In genomic region chr9:108691846-108692225, GRCm38 (mm10) we compare ENCODE assay signal across 7 mouse cellular contexts. TPM values are rescaled to one million over a fixed set of nuclear protein-coding genes. Genes with fewer than 3 reads are reported as not detected.
DNase-seq lines count a peak whose midpoint lies in the region; ATAC-seq and TF ChIP-seq lines count a peak whose summit lies in the region.

No protein-coding gene starts in this region.

- H3K9ac ChIP-seq in embryonic facial prominence, embryonic 12.5 days = peak overlapping the region; percentile 81
- H3K9ac ChIP-seq in limb, embryonic 12.5 days (replicated peaks) = peak overlapping the region; percentile 81
- peak overlapping the region; percentile 80 for H3K9ac ChIP-seq in midbrain, embryonic 14.5 days (replicated peaks; ENCODE audit: low read length)

- no peaks in the 10 kb centered on the region for H3K36me3 ChIP-seq in embryonic facial prominence, embryonic 12.5 days
- no peaks in the 10 kb centered on the region for H3K36me3 ChIP-seq in kidney, adult 2 months (ENCODE audit: control insufficient read depth, insufficient read depth, low read length)
- no peaks in the 10 kb centered on the region for H3K36me3 ChIP-seq in limb, embryonic 12.5 days
- no peaks in the 10 kb centered on the region for H3K36me3 ChIP-seq in midbrain, embryonic 14.5 days (ENCODE audit: control insufficient read depth, insufficient read depth, low read length)

- TF ChIP-seq POLR2A in kidney, adult 2 months (IDR thresholded peaks at IDR 0.05; ENCODE audit: low read depth, low read length) = peak; percentile 55

- WGBS in embryonic facial prominence, embryonic 12.5 days = 1% methylated on average over 42 of the region's 42 CpGs
- WGBS in kidney, adult 2 months = under 1% methylated on average over 42 of the region's 42 CpGs
- WGBS in limb, embryonic 12.5 days = under 1% methylated on average over 37 of the region's 42 CpGs
- WGBS in midbrain, embryonic 14.5 days = under 1% methylated on average over 42 of the region's 42 CpGs

- H3K27me3 ChIP-seq in embryonic facial prominence, embryonic 12.5 days = no peaks in the 10 kb centered on the region
- no peaks in the 10 kb centered on the region for H3K27me3 ChIP-seq in kidney, adult 2 months (replicated peaks; ENCODE audit: control insufficient read depth, insufficient read depth, low read length)
- H3K27me3 ChIP-seq in limb, embryonic 12.5 days = no peaks in the 10 kb centered on the region
- H3K27me3 ChIP-seq in midbrain, embryonic 14.5 days (ENCODE audit: control insufficient read depth, insufficient read depth, low read length) = no peaks in the 10 kb centered on the region

- peak overlapping the region; percentile 74 for H3K4me3 ChIP-seq in embryonic facial prominence, embryonic 12.5 days
- H3K4me3 ChIP-seq in kidney, adult 2 months (ENCODE audit: insufficient read depth, low read depth, low read length) = peak overlapping the region; percentile 66
- H3K4me3 ChIP-seq in limb, embryonic 12.5 days (replicated peaks) = peak overlapping the region; percentile 82
- H3K4me3 ChIP-seq in midbrain, embryonic 14.5 days (replicated peaks; ENCODE audit: low read depth, low read length) = peak overlapping the region; percentile 80

- peaks cover 18% of the 10 kb centered on the region; the same call in 1 of the 2 replicates for H3K4me1 ChIP-seq in embryonic facial prominence, embryonic 12.5 days
- H3K4me1 ChIP-seq in kidney, adult 2 months (ENCODE audit: control insufficient read depth, insufficient read depth, low read length) = peaks cover 15% of the 10 kb centered on the region; the same call in 1 of the 2 replicates
- peaks cover 19% of the 10 kb centered on the region for H3K4me1 ChIP-seq in limb, embryonic 12.5 days (replicated peaks)
- H3K4me1 ChIP-seq in midbrain, embryonic 14.5 days (ENCODE audit: control insufficient read depth, insufficient read depth, low read length) = peaks cover 39% of the 10 kb centered on the region

- no peak for TF ChIP-seq CTCF in kidney, adult 2 months (conservative IDR thresholded peaks at IDR 0.05; ENCODE audit: insufficient read depth, insufficient read length, low read depth, low read length)

- peak overlapping the region; percentile 63; the same call in 1 of the 2 replicates for H3K27ac ChIP-seq in embryonic facial prominence, embryonic 12.5 days
- peak overlapping the region; percentile 65; the same call in 1 of the 2 replicates for H3K27ac ChIP-seq in kidney, adult 2 months (ENCODE audit: insufficient read depth, low read depth, low read length)
- H3K27ac ChIP-seq in limb, embryonic 12.5 days = peak overlapping the region; percentile 56; the same call in 1 of the 2 replicates
- H3K27ac ChIP-seq in midbrain, embryonic 14.5 days (replicated peaks; ENCODE audit: low read depth, low read length) = peak overlapping the region; percentile 86

- H3K9me3 ChIP-seq in embryonic facial prominence, embryonic 12.5 days = no peaks in the 10 kb centered on the region
- no peaks in the 10 kb centered on the region for H3K9me3 ChIP-seq in limb, embryonic 12.5 days
- no peaks in the 10 kb centered on the region for H3K9me3 ChIP-seq in midbrain, embryonic 14.5 days (ENCODE audit: control insufficient read depth, low read length)

- DNase-seq in adrenal gland, postnatal 25 days = peak; percentile 93
- peak; percentile 87 to 93 for DNase-seq in heart, adult 18-20 months
- peak; percentile 94 for DNase-seq in kidney, adult 2 months
- DNase-seq in midbrain, embryonic 14.5 days = peak; percentile 96
- DNase-seq in spleen, adult 12 weeks (ENCODE audit: low spot score) = peak; percentile 70

- peak; percentile 70 for ATAC-seq in embryonic facial prominence, embryonic 12.5 days (ENCODE audit: insufficient number of reproducible peaks, insufficient read depth, low FRiP score, low TSS enrichment)
- ATAC-seq in limb, embryonic 12.5 days (ENCODE audit: insufficient number of reproducible peaks, insufficient read depth, low FRiP score, low TSS enrichment, low read depth) = peak; percentile 77
- ATAC-seq in midbrain, embryonic 14.5 days (ENCODE audit: low FRiP score, low TSS enrichment) = peak; percentile 87

- H3K4me2 ChIP-seq in embryonic facial prominence, embryonic 12.5 days (replicated peaks) = peak overlapping the region; percentile 95
- peak overlapping the region; percentile 90 for H3K4me2 ChIP-seq in limb, embryonic 12.5 days
- H3K4me2 ChIP-seq in midbrain, embryonic 14.5 days (ENCODE audit: low read length) = peak overlapping the region; percentile 80

RNA-seq across cellular contexts. Expression of gene Prkar2a, which starts 2.7 kb away (rescaled TPM):
- 29.3 and 30.7 TPM in 2 replicates for total RNA-seq in adrenal gland, postnatal 25 days (2021)
- polyA plus RNA-seq in embryonic facial prominence, embryonic 12.5 days (2016; fragmentation: Nextera tagmentation; extraction: Ambion mirVana) = 39.4 and 40.0 TPM in 2 replicates
- total RNA-seq in heart, adult 18-20 months (2021) = 10 to 100 TPM; 76.2 to 79.9 TPM
- 19.0 and 19.8 TPM in 2 replicates for polyA plus RNA-seq in kidney, adult 2 months (2012; rRNA removed)
- polyA plus RNA-seq in limb, embryonic 12.5 days (2016; fragmentation: Nextera tagmentation; extraction: Ambion mirVana) = 34.8 and 35.5 TPM in 2 replicates
- 53.8 and 68.1 TPM in 2 replicates for polyA plus RNA-seq in midbrain, embryonic 14.5 days (2014; fragmentation: Nextera tagmentation; extraction: Ambion mirVana)

RNA-seq across cellular contexts. Expression of gene Slc25a20, which starts 29.9 kb away (rescaled TPM):
- 91.1 and 112 TPM in 2 replicates for total RNA-seq in adrenal gland, postnatal 25 days (2021)
- polyA plus RNA-seq in embryonic facial prominence, embryonic 12.5 days (2016; fragmentation: Nextera tagmentation; extraction: Ambion mirVana) = 43.1 and 45.7 TPM in 2 replicates
- total RNA-seq in heart, adult 18-20 months (2021) = 100 to 1,000 TPM; 214 to 233 TPM
- polyA plus RNA-seq in kidney, adult 2 months (2012; rRNA removed) = 34.7 and 42.2 TPM in 2 replicates
- 40.7 and 43.2 TPM in 2 replicates for polyA plus RNA-seq in limb, embryonic 12.5 days (2016; fragmentation: Nextera tagmentation; extraction: Ambion mirVana)
- polyA plus RNA-seq in midbrain, embryonic 14.5 days (2014; fragmentation: Nextera tagmentation; extraction: Ambion mirVana) = 26.8 and 33.8 TPM in 2 replicates

RNA-seq across cellular contexts. Expression of gene Arih2, which starts 42.6 kb away (rescaled TPM):
- 48.9 and 73.9 TPM in 2 replicates for total RNA-seq in adrenal gland, postnatal 25 days (2021)
- 58.1 and 60.1 TPM in 2 replicates for polyA plus RNA-seq in embryonic facial prominence, embryonic 12.5 days (2016; fragmentation: Nextera tagmentation; extraction: Ambion mirVana)
- 10 to 100 TPM; 40.6 to 42.7 TPM for total RNA-seq in heart, adult 18-20 months (2021)
- polyA plus RNA-seq in kidney, adult 2 months (2012; rRNA removed) = 34.9 and 36.9 TPM in 2 replicates
- 54.6 and 61.3 TPM in 2 replicates for polyA plus RNA-seq in limb, embryonic 12.5 days (2016; fragmentation: Nextera tagmentation; extraction: Ambion mirVana)
- polyA plus RNA-seq in midbrain, embryonic 14.5 days (2014; fragmentation: Nextera tagmentation; extraction: Ambion mirVana) = 37.6 and 45.3 TPM in 2 replicates

Comparison
In these comparisons a context has a peak if more than half of its experiments do, and no peak if none do; other contexts are left out.
1. Peak in every context shown above with its lines: DNase-seq, ATAC-seq, H3K4me3 ChIP-seq and H3K27ac ChIP-seq.